Mouse (Mus musculus) cerebellum, postnatal 14 days (tissue): ENCODE results near the gene Ncoa1.
"Not testable (repeated sequence)": the region's sequence is repeated elsewhere in the genome, so short reads cannot be mapped to it uniquely, and the experiment has no call there.

Experiments used
- DNase-seq, 2 experiments: peaks; one replicate each; pipeline ENCODE4 v3.0.0; 2021; ENCODE audit warnings: mixed read lengths in 2 of 2

The Ncoa1 gene

DNA sequence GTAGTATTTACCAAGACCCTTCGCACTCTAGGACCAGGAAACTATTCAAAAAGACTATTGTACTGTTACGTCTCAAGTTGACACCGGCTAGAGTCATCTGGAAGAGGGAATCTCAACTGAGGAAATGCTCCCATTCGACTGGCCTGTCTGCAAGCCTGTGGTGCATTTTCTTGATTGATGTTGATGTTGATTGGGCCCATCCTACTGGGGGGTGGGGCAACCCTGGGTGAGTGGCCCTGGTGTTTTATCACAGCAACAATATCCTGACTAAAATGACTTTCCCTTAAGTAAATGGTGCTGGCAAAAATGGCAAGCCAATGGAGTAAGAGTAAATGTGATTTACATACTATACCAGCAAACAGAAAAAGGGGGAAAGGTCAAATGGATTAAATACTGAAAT, 85.7 kb downstream of the Ncoa1 start:
- DNase-seq, result no peak

DNA sequence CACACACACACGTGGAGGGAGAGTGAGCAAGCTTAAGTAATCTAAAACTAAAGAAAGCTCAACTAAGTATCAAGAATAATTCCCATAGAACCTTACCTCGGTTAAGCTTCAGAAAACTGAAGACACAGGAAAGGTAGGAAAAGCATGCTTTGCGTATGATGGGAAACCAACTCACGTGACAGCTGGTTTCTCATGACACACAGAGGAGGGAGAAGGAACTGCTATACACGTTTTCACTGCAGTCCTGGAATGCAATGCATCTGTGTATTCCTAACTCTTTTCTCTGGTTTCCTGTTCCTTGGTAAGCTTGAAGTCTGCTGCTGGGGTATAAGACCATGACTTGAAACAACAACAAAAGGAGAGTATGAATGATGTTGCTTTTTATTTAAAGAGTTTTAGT, 86.3 kb downstream of the Ncoa1 start:
- DNase-seq, result no peak

GRCm38 (mm10) chr12:4386077-4386719, 90.8 kb downstream of the Ncoa1 start:
- DNase-seq, result no peak

DNA sequence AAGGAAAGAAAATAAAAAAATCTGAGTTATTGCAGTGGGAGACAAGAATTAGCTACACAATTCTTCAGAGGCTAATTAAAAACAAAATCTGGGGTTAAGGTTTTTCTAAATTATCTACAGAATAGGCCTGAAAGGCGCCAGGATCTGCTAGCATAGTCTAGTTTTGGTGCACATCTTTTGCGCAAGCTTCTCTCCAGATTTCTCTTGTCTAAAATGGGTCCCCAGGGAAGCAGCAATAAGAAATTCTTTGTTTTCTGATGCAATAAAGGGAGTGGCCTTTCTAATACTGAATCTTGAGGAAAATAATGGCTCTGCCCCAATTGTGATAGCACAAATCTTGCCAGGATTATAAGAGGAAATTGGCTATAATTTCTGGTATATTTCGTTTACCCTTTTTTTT, 93.9 kb downstream of the Ncoa1 start:
- DNase-seq, result no peak

GRCm38 (mm10) chr12:4379298-4379957, 97.6 kb downstream of the Ncoa1 start:
- DNase-seq, result no peak

DNA sequence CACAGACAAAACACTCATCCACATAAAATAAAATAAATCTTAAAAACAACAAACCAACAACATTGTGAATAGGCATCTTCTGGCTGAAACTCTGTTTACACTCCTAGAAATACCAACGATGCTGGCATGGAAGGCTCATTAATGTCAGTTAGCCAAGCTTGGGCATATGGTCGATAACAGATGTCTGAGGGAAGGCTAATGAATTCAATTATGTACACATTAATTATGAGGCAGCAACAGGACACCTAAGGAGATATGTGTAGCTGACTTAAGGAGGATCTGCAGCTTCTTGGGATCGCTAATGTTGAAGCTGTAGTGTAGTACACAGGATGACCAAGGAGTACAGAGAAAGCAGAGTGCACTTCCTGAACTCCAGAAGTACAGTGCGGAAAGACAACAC, 100.5 kb downstream of the Ncoa1 start:
- DNase-seq, result peak; percentile 14 to 52

DNA sequence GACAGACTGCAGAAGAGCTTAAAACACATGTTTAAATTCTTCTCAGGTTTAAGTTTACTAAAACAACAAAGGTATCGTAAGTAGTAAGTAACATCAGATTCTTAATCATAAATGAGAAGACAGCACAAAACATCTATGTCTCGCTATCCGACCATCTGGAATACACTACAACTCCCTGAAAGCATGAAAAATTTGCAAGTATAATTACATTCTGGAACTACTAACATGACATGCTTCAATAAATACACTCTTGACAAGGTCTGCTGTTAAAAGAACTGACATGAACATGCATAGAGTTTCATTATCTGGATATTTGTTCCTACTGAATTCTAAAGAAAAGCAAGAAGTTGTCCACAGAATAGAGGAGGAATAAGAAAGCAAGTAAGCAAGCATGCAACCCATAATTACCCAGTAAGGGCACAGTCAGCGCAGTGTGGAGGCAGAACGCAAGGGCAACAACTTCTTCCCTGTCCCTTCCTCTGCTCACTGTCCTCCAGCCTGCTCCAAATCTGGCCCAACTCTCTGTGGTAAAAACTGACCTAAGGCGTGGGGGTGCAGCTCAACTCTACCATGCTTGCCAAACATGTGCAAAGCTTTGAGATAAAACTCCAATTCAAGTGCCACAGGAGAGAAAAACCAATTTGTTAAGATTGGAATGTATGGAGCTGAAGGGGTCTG, 102.0 kb downstream of the Ncoa1 start:
- DNase-seq, result no peak

- peak; percentile 13 to 41 for DNase-seq
Observed at GRCm38 (mm10) chr12:4371406-4371805, 105.6 kb downstream of the Ncoa1 start.

DNA sequence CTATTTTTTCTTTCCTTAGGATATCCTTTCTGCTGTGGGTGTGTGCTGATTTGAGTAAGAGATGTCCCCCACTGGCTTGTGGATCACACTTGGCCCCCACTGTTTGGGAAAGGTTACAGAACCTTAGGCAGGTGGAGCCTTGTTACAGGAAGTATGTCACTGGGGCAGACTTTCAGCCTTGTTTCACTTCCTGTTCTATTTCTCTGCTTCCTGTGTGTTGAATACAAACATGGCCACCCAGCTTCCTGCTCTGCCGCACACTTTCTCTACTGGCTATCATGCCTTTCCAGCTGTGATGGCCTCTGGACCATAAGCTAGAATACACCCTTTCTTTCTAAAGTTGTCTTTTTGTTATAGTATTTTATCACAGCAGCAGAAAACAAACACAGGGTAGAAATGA, 111.0 kb downstream of the Ncoa1 start:
- DNase-seq, result no peak

- no peak for DNase-seq
Observed at GRCm38 (mm10) chr12:4359475-4359874, 117.5 kb downstream of the Ncoa1 start.

GRCm38 (mm10) chr12:4358653-4359052, 118.3 kb downstream of the Ncoa1 start:
- not testable (repeated sequence) for DNase-seq

DNA sequence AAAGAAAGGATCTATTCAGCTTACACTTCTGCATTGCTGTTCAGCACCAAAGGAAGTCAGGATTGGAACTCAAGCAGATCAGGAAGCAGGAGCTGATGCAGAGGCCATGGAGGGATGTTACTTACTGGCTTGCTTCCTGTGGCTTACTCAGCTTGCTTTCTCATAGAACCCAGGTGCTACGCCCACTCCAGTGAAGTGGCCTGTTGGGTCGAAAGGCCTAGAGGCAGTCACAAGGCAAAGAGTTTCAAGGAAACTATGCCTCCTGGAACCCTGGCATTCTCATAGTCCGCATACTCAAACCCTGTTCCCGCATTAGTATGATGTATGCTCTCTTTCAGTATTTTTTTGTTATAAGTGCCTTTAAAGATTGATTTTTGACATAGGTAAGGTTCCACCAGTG, 118.9 kb downstream of the Ncoa1 start:
- no peak for DNase-seq

- no peak for DNase-seq
Observed at GRCm38 (mm10) chr12:4356834-4357445, 120.0 kb downstream of the Ncoa1 start.

GRCm38 (mm10) chr12:4355019-4355730, 121.8 kb downstream of the Ncoa1 start:
- DNase-seq, result no peak

- DNase-seq, result no peak
Observed at GRCm38 (mm10) chr12:4343216-4343615, 133.8 kb downstream of the Ncoa1 start.

- DNase-seq, result peak; percentile 28 to 45
Observed at GRCm38 (mm10) chr12:4342087-4342486, 134.9 kb downstream of the Ncoa1 start.

- no peak for DNase-seq
Observed at GRCm38 (mm10) chr12:4340325-4340924, 136.6 kb downstream of the Ncoa1 start.

DNA sequence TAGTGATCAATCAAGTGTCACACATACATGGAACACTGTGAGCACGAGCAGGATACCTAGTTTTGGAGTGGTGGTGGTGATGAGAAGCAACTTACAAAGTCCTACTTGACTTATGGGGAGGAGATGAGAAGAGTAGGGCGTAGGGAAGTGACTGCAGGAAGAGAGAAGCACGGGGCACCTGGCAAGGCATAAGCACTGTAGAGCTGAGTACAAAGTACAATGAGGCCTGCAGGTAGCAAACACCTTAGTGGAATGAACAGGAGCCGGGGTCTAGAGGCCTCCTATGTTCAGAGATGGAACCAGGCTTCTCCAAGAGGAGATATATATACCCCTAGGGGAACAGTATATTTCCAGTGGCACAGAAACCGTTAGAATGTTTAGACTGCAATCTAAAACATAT, 153.4 kb downstream of the Ncoa1 start:
- no peak for DNase-seq

- no peak for DNase-seq
Observed at GRCm38 (mm10) chr12:4322227-4322626, 154.8 kb downstream of the Ncoa1 start.

DNA sequence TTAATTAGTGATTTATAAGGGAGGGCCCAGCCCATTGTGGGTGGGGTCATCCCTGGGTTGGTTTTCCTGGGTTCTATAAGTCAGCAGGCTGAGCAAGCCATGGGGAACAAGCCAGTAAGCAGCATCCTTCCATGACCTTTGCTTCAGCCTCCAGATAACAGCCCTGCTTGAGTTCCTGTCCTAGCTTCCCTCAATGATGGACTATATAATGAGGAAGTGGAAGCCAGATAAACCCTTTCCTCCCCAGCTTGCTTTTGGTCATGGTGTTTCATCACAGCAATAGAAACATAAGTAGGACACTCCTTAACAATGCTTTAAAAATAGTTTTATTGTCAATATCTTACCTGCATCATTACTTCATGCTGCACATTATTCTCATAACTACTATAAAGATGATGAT, 163.2 kb downstream of the Ncoa1 start:
- no peak for DNase-seq

DNA sequence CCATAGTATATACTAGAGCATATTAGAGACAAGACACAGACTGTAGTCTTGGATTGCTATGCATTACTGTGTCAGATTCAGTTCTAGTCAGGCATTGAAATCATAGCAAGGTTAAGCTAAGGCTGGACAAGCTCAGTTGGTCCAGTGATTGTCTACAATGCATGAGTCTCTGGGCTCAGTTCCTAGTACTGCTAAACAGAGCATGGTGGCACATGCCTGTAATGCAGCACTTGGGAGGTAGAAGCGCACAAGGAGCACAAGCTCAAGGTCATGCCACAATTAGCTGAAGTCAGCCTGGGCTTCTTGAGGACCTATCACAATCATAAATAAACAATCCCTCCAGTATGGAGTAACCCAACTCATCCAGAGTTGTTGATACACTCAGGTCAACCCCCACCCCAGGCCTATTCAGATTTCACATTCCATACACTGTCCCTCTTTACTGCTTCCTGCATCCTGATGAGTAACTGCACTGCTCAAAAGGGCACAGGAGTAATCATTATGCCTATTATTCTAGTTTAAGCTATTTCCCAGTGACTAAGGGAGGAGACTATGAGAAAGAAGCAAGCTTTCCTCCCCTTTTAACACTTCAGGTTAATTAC, 170.2 kb downstream of the Ncoa1 start:
- DNase-seq, result no peak

- DNase-seq, result no peak
Observed at GRCm38 (mm10) chr12:4299300-4299699, 177.7 kb downstream of the Ncoa1 start.
